Mouse (Mus musculus) E14TG2a.4 (cell line): ENCODE data around the gene Tubgcp4.

Experiments
- CTCF ChIP-seq: conservative IDR thresholded peaks from 2 replicates; pipeline ENCODE4 v1.5.1; 2014; ENCODE audit warnings: low read length
- POU5F1 ChIP-seq: IDR thresholded peaks from 2 replicates; pipeline ENCODE4 v1.6.1; 2014; ENCODE audit warnings: low read length, borderline replicate concordance

DNA sequence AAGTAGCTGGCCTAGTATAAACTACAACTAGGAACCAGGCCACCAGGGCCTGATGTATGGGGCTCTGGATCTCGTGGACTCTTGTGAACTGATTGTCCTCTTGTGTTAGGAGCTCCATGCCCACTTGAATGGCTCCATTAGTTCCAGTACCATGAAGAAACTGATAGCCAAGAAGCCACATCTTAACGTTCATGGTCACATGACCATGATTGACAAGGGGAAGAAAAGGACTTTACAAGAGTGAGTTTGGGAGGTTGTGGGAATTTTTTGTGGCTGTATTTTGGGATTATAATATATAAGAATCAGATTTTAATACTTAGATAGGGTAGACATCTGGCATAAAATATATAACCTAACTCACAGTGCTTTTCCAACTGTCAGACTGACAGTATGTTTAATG lies 28.0 kb upstream of the Tubgcp4 start:
- TF ChIP-seq CTCF (no peak), POU5F1 (no peak)
